Comparison of ENCODE assay signal across 20 mouse cellular contexts in the genomic region with DNA sequence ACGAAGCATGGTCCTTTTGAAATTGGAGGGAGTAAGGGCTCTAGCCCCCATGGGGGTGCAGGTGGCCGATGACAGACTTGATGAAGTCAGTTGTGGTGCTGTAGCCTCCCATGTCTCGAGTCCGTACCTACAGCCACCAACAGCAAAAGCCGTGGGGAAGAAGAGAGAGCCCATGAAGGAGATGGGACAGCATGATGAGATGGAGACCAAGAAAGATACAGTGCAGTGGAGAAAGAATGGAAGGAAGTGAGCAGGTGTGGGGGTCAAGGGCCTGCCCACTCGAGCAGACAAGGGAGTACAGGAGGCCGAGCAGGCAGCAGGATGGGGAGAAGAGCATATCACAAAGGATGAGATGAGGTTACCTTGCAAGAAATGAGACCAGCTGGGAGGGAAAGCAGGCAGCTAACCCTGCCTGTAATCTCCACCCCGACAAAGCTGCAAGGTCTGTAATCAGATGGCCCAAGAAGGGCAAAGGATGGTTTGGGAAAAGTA. TPM values are rescaled to one million over a fixed set of nuclear protein-coding genes. Genes with fewer than 3 reads are reported as not detected.
DNase-seq lines count a peak whose midpoint lies in the region; ATAC-seq and TF ChIP-seq lines count a peak whose summit lies in the region.
"Had no signal": no experiment of that assay in that cellular context is flagged by ENCODE, and none has a peak within 500 bp of the region (broad histone marks: within the 10 kb centered on the region; RNA-seq: fewer than 3 reads in every experiment).

No protein-coding gene starts in this region.

- peaks cover 9% of the 10 kb centered on the region for H3K4me1 ChIP-seq in intestine, embryonic 14.5 days (replicated peaks; ENCODE audit: control insufficient read depth, insufficient read depth, low read length)
- H3K4me1 ChIP-seq in intestine, postnatal 0 days (replicated peaks; ENCODE audit: control insufficient read depth, insufficient read depth, low read length): peaks cover 3% of the 10 kb centered on the region; the same call in 1 of the 2 replicates
- H3K4me1 ChIP-seq in liver, embryonic 13.5 days (replicated peaks): peaks cover 73% of the 10 kb centered on the region
- H3K4me1 ChIP-seq in kidney, adult 2 months (ENCODE audit: control insufficient read depth, insufficient read depth, low read length): peaks cover 10% of the 10 kb centered on the region

- H3K27ac ChIP-seq in intestine, embryonic 14.5 days (ENCODE audit: low read depth): no peak overlapping the region
- H3K27ac ChIP-seq in intestine, postnatal 0 days (ENCODE audit: low read depth, low read length): no peak overlapping the region
- peak overlapping the region; percentile 24; the same call in 1 of the 2 replicates for H3K27ac ChIP-seq in liver, embryonic 13.5 days
- no peak overlapping the region for H3K27ac ChIP-seq in kidney, adult 2 months (ENCODE audit: insufficient read depth, low read depth, low read length)
- H3K27ac ChIP-seq: embryonic facial prominence, embryonic 12.5 days; limb, embryonic 12.5 days; midbrain, embryonic 15.5 days; stomach, postnatal 0 days had no signal

- H3K36me3 ChIP-seq in intestine, embryonic 14.5 days (ENCODE audit: control insufficient read depth, insufficient read depth, low read length): peaks cover 61% of the 10 kb centered on the region
- H3K36me3 ChIP-seq in intestine, postnatal 0 days (ENCODE audit: control insufficient read depth, insufficient read depth): peaks cover 55% of the 10 kb centered on the region
- H3K36me3 ChIP-seq in liver, embryonic 13.5 days: peaks cover 77% of the 10 kb centered on the region
- H3K36me3 ChIP-seq in kidney, adult 2 months (ENCODE audit: control insufficient read depth, insufficient read depth, low read length): peaks cover 2% of the 10 kb centered on the region

- TF ChIP-seq POLR2A in kidney, adult 2 months (IDR thresholded peaks at IDR 0.05; ENCODE audit: low read depth, low read length): no peak

- TF ChIP-seq CTCF in intestine, postnatal 0 days (IDR thresholded peaks at IDR 0.05; ENCODE audit: low read depth): no peak
- TF ChIP-seq CTCF in kidney, adult 2 months (conservative IDR thresholded peaks at IDR 0.05; ENCODE audit: insufficient read depth, insufficient read length, low read depth, low read length): no peak

- H3K9ac ChIP-seq in intestine, embryonic 14.5 days (ENCODE audit: low read length): no peak overlapping the region
- H3K9ac ChIP-seq in intestine, postnatal 0 days (ENCODE audit: low read depth, low read length): no peak overlapping the region
- H3K9ac ChIP-seq in liver, embryonic 13.5 days: no peak overlapping the region
- H3K9ac ChIP-seq: embryonic facial prominence, embryonic 12.5 days; limb, embryonic 12.5 days; lung, embryonic 14.5 days; midbrain, embryonic 15.5 days had no signal

- WGBS in intestine, embryonic 14.5 days: 41% methylated on average over 8 of the region's 8 CpGs
- WGBS in intestine, postnatal 0 days: 38% methylated on average over 8 of the region's 8 CpGs
- 21% methylated on average over 8 of the region's 8 CpGs for WGBS in liver, embryonic 13.5 days (ENCODE audit: insufficient replicate concordance)
- 42% methylated on average over 8 of the region's 8 CpGs for WGBS in kidney, adult 2 months

- no peaks in the 10 kb centered on the region for H3K27me3 ChIP-seq in intestine, embryonic 14.5 days (replicated peaks; ENCODE audit: control insufficient read depth, insufficient read depth, low read length)
- no peaks in the 10 kb centered on the region for H3K27me3 ChIP-seq in intestine, postnatal 0 days (replicated peaks; ENCODE audit: control insufficient read depth, insufficient read depth, low read length)
- no peaks in the 10 kb centered on the region for H3K27me3 ChIP-seq in liver, embryonic 13.5 days
- H3K27me3 ChIP-seq in kidney, adult 2 months (replicated peaks; ENCODE audit: control insufficient read depth, insufficient read depth, low read length): no peaks in the 10 kb centered on the region
- H3K27me3 ChIP-seq: embryonic facial prominence, embryonic 12.5 days; limb, embryonic 12.5 days; midbrain, embryonic 15.5 days had no signal

- H3K4me3 ChIP-seq in intestine, embryonic 14.5 days (ENCODE audit: low read depth, low read length): no peak overlapping the region
- no peak overlapping the region for H3K4me3 ChIP-seq in intestine, postnatal 0 days (ENCODE audit: low read depth, low read length)
- no peak overlapping the region for H3K4me3 ChIP-seq in liver, embryonic 13.5 days (replicated peaks)
- no peak overlapping the region for H3K4me3 ChIP-seq in kidney, adult 2 months (ENCODE audit: insufficient read depth, low read depth, low read length)
- H3K4me3 ChIP-seq: embryonic facial prominence, embryonic 12.5 days; limb, embryonic 12.5 days; midbrain, embryonic 15.5 days had no signal

- ATAC-seq in intestine, embryonic 14.5 days (replicated peaks; ENCODE audit: low FRiP score, low TSS enrichment, low read depth): no peak
- no peak for ATAC-seq in intestine, postnatal 0 days
- peak; percentile 4 for ATAC-seq in liver, embryonic 13.5 days (ENCODE audit: low read depth)
- ATAC-seq: CD4-positive, CD25-positive, alpha-beta regulatory T cell, adult 4 months; forebrain, embryonic 16.5 days; midbrain, embryonic 15.5 days had no signal

- peak; percentile 51 for DNase-seq in intestine, embryonic 14.5 days (ENCODE audit: low spot score)
- DNase-seq in 3T3-L1 (ENCODE audit: low read depth, low spot score) (peak; percentile 19), ES-CJ7 (ENCODE audit: low read depth, low spot score) (peak; percentile 56)
- DNase-seq in liver, embryonic 13.5 days: no peak
- DNase-seq in kidney, adult 2 months: no peak
- no peak for DNase-seq in left cerebral cortex, adult 8-10 months (ENCODE audit: low spot score in 2 of 2)
- no peak for DNase-seq in right cerebral cortex, postnatal 10 days (ENCODE audit: low spot score in 2 of 2)
- DNase-seq: cerebellum, adult 9-11 months; heart, postnatal 4 days; kidney, adult 9 months; lung, embryonic 14.5 days; lung, postnatal 4 days; thymus, postnatal 14 days had no signal

- no peaks in the 10 kb centered on the region for H3K9me3 ChIP-seq in intestine, embryonic 14.5 days (ENCODE audit: control insufficient read depth, low read length)
- H3K9me3 ChIP-seq in intestine, postnatal 0 days (ENCODE audit: control insufficient read depth): no peaks in the 10 kb centered on the region
- no peaks in the 10 kb centered on the region for H3K9me3 ChIP-seq in liver, embryonic 13.5 days (replicated peaks)
- H3K9me3 ChIP-seq: embryonic facial prominence, embryonic 12.5 days; limb, embryonic 12.5 days; midbrain, embryonic 15.5 days had no signal

- no peak overlapping the region for H3K4me2 ChIP-seq in intestine, embryonic 14.5 days (ENCODE audit: low read length)
- no peak overlapping the region for H3K4me2 ChIP-seq in intestine, postnatal 0 days (replicated peaks; ENCODE audit: low read depth)
- no peak overlapping the region for H3K4me2 ChIP-seq in liver, embryonic 13.5 days
- H3K4me2 ChIP-seq: embryonic facial prominence, embryonic 12.5 days; limb, embryonic 12.5 days; lung, embryonic 14.5 days; midbrain, embryonic 15.5 days had no signal

RNA-seq across cellular contexts. Expression of a gene that starts 4.7 kb away (rescaled TPM):
- polyA plus RNA-seq in intestine, embryonic 14.5 days (2014; fragmentation: Nextera tagmentation; extraction: Ambion mirVana): 214 and 215 TPM in 2 replicates
- polyA plus RNA-seq in intestine, postnatal 0 days (2015; fragmentation: Nextera tagmentation; extraction: Ambion mirVana): 142 and 148 TPM in 2 replicates
- 117 and 120 TPM in 2 replicates for polyA plus RNA-seq in liver, embryonic 13.5 days (2015; fragmentation: Nextera tagmentation; extraction: Ambion mirVana)
- 524 and 525 TPM in 2 replicates for polyA plus RNA-seq in kidney, adult 2 months (2012; rRNA removed)
- 100 to 1,000 TPM; 288 to 312 (median 295) TPM for total RNA-seq in left cerebral cortex, adult 8-10 months (2022)

RNA-seq across cellular contexts. Expression of a gene that starts 5.4 kb away (rescaled TPM):
- polyA plus RNA-seq in intestine, embryonic 14.5 days (2014; fragmentation: Nextera tagmentation; extraction: Ambion mirVana): 334 and 362 TPM in 2 replicates
- 66.5 and 75.1 TPM in 2 replicates for polyA plus RNA-seq in intestine, postnatal 0 days (2015; fragmentation: Nextera tagmentation; extraction: Ambion mirVana)
- 271 and 279 TPM in 2 replicates for polyA plus RNA-seq in liver, embryonic 13.5 days (2015; fragmentation: Nextera tagmentation; extraction: Ambion mirVana)
- 22.1 and 26.8 TPM in 2 replicates for polyA plus RNA-seq in kidney, adult 2 months (2012; rRNA removed)
- total RNA-seq in left cerebral cortex, adult 8-10 months (2022): 100 to 1,000 TPM; 110 to 128 (median 116) TPM

RNA-seq across cellular contexts. Expression of a gene that starts 15.3 kb away (rescaled TPM):
- 2.9 and 3.6 TPM in 2 replicates for polyA plus RNA-seq in intestine, embryonic 14.5 days (2014; fragmentation: Nextera tagmentation; extraction: Ambion mirVana)
- polyA plus RNA-seq in intestine, postnatal 0 days (2015; fragmentation: Nextera tagmentation; extraction: Ambion mirVana): 0.85 and 0.86 TPM in 2 replicates
- 0.03 and 0.10 TPM in 2 replicates for polyA plus RNA-seq in liver, embryonic 13.5 days (2015; fragmentation: Nextera tagmentation; extraction: Ambion mirVana)
- 1.8 and 2.0 TPM in 2 replicates for polyA plus RNA-seq in kidney, adult 2 months (2012; rRNA removed)
- 1 to 10 TPM; 7.7 to 9.1 (median 8.5) TPM for total RNA-seq in left cerebral cortex, adult 8-10 months (2022)
- polyA plus RNA-seq: CD4-positive, CD25-positive, alpha-beta regulatory T cell, adult 4 months had no signal

Comparison
In these comparisons a context has a peak if more than half of its experiments do, and no peak if none do; other contexts are left out.
1. DNase-seq: peak in intestine, embryonic 14.5 days (single experiment), 3T3-L1 (single experiment) and ES-CJ7 (single experiment); none in liver, embryonic 13.5 days (single experiment), kidney, adult 2 months (single experiment), left cerebral cortex, adult 8-10 months (0 of 2) and right cerebral cortex, postnatal 10 days (0 of 2).